Mouse (Mus musculus) E14TG2a.4 (cell line): Measurements from ENCODE around the gene Ubash3b.

Experiments used
- H3K27me3 ChIP-seq: 2 replicates; pipeline ENCODE4 v1.6.1; 2014; ENCODE audit warnings: low read length, control low read depth; ENCODE audit not compliant: insufficient read depth
- H3K36me3 ChIP-seq: 2 replicates; pipeline ENCODE4 v1.6.1; 2014; ENCODE audit warnings: low read length, control low read depth; ENCODE audit not compliant: insufficient read depth
- H3K4me1 ChIP-seq: replicated peaks from 2 replicates; pipeline ENCODE4 v1.6.1; 2014; ENCODE audit warnings: low read depth, low read length, control low read depth
- H3K4me3 ChIP-seq: replicated peaks from 2 replicates; pipeline ENCODE4 v1.5.1; 2014; ENCODE audit warnings: mild to moderate bottlenecking, low read length
- H3K9me3 ChIP-seq: 2 replicates; pipeline ENCODE4 v1.6.1; 2014; ENCODE audit warnings: low read length, control low read depth
- CTCF ChIP-seq: conservative IDR thresholded peaks from 2 replicates; pipeline ENCODE4 v1.5.1; 2014; ENCODE audit warnings: low read length
- NANOG ChIP-seq: IDR thresholded peaks from 2 replicates; pipeline ENCODE4 v1.6.1; 2014; ENCODE audit warnings: borderline replicate concordance, low read length, mixed read lengths
- POU5F1 ChIP-seq: IDR thresholded peaks from 2 replicates; pipeline ENCODE4 v1.6.1; 2014; ENCODE audit warnings: low read length, borderline replicate concordance

Gene Ubash3b

GRCm38 (mm10) chr9:41161413-41161812 is at the start of gene Ubash3b:
Gene Ubash3b, minus strand, starts transcription at chr9:41161697.
- H3K4me1 ChIP-seq: peaks cover 9% of the 10 kb centered on the region
- peaks cover 47% of the 10 kb centered on the region for H3K27me3 ChIP-seq
- no peaks in the 10 kb centered on the region for H3K9me3 ChIP-seq
- no peaks in the 10 kb centered on the region for H3K36me3 ChIP-seq
- no peak for TF ChIP-seq NANOG
- TF ChIP-seq CTCF: no peak
- no peak for TF ChIP-seq POU5F1
- H3K4me3 ChIP-seq: no peak within 1 kb of the TSS

- Histone ChIP-seq H3K4me1 (peaks cover 23% of the 10 kb centered on the region), H3K4me3 (peak overlapping the region; percentile 73), H3K9me3 (no peaks in the 10 kb centered on the region), H3K36me3 (no peaks in the 10 kb centered on the region), H3K27me3 (no peaks in the 10 kb centered on the region)
- TF ChIP-seq NANOG: no peak
- peak; percentile 48 for TF ChIP-seq CTCF
These were observed 45.9 kb upstream of the Ubash3b start for GRCm38 (mm10) chr9:41207130-41208104.

- Histone ChIP-seq H3K36me3 (no peaks in the 10 kb centered on the region), H3K4me1 (peaks cover 17% of the 10 kb centered on the region), H3K9me3 (no peaks in the 10 kb centered on the region), H3K4me3 (no peak overlapping the region), H3K27me3 (no peaks in the 10 kb centered on the region)
- TF ChIP-seq NANOG (no peak), POU5F1 (no peak), CTCF (no peak)
These were observed 45.2 kb upstream of the Ubash3b start for GRCm38 (mm10) chr9:41206717-41207116.

- no peak overlapping the region for H3K4me3 ChIP-seq
- TF ChIP-seq NANOG (no peak), CTCF (peak; percentile 14; the same call in 1 of the 2 replicates)
- no peaks in the 10 kb centered on the region for H3K9me3 ChIP-seq
- no peaks in the 10 kb centered on the region for H3K27me3 ChIP-seq
- H3K4me1 ChIP-seq: peaks cover 14% of the 10 kb centered on the region
- no peaks in the 10 kb centered on the region for H3K36me3 ChIP-seq
These were observed 43.8 kb upstream of the Ubash3b start for GRCm38 (mm10) chr9:41205267-41205666.

DNA sequence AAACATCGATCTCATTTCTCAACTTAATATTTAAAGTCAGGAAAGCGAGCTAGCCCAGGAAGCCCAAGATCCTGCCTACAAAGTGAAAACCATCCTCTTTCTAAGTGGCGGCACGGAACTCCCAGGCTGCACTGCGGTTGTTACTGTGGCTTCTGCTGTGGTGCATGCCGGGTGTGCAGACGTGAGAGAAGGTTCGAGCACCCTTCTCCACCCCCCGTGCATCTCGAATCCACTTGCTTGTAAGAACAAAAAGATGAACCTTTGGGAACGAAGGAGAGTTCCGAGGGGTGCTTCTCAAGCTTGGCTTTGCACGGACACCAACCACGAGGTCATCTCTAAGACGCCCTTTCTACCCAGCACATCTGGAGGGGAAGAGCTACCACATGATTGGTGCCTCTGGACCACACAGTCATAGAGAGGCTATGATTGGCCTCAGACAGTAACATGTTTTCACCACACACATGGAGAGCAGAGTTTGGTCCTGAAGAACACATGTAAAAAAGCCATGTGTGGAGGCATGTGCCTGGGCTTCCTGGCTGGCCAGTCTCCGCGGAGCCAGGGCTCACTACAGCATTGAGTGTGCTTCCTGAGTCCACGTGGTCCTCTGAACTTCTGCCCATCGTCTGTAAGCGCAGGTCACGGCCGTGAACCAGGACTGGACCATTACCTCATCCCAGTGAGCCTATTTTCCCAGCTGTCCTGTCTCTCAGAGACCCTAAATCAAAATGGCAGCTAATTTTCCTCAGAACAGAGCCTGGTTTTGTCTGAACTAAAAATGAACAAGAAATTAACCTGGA is 38.2 kb upstream of the Ubash3b start:
- H3K27me3 ChIP-seq: no peaks in the 10 kb centered on the region
- no peaks in the 10 kb centered on the region for H3K9me3 ChIP-seq
- TF ChIP-seq POU5F1: no peak
- TF ChIP-seq NANOG: no peak
- TF ChIP-seq CTCF: no peak
- H3K4me1 ChIP-seq: no peaks in the 10 kb centered on the region
- H3K36me3 ChIP-seq: no peaks in the 10 kb centered on the region
- no peak overlapping the region for H3K4me3 ChIP-seq

DNA sequence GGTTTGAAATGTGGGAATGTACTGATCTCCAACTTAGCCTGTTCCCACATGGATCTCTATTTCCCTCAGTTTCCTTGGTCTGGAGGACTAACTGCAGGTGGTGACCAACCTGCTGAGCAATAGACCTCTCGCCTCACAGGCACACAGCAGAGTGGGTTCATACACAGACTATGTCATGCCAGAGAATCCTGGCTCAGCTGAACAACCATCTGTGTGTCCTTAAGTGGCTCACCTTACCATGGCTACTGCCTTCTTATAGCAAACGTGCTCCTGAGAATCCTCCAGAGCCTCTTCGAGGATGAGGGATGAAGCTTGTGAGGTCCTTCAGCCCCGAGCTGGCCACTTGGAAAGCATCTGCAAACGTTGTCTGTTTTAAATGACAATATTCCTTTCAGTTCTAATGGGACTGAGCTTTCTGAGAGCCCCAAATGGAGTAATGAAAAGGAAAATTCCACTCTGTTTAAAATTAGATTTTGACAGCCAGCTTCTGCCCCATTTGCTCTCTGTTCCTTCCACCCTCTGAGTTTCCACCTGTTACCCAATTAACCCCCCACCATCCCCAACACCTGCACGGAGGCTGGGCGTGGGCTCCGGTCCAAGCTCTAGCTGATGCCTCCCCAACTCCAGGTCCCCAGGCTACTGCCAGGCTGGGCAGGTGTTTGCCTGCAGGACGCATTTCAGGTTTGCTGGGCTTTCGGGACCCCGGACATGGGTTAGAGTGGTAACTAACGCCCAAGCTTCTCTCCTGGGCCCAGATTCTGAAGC is 37.2 kb upstream of the Ubash3b start:
- no peaks in the 10 kb centered on the region for H3K9me3 ChIP-seq
- no peaks in the 10 kb centered on the region for H3K36me3 ChIP-seq
- no peak overlapping the region for H3K4me3 ChIP-seq
- no peaks in the 10 kb centered on the region for H3K4me1 ChIP-seq
- TF ChIP-seq CTCF: no peak
- TF ChIP-seq NANOG: no peak
- TF ChIP-seq POU5F1: no peak
- H3K27me3 ChIP-seq: no peaks in the 10 kb centered on the region

DNA sequence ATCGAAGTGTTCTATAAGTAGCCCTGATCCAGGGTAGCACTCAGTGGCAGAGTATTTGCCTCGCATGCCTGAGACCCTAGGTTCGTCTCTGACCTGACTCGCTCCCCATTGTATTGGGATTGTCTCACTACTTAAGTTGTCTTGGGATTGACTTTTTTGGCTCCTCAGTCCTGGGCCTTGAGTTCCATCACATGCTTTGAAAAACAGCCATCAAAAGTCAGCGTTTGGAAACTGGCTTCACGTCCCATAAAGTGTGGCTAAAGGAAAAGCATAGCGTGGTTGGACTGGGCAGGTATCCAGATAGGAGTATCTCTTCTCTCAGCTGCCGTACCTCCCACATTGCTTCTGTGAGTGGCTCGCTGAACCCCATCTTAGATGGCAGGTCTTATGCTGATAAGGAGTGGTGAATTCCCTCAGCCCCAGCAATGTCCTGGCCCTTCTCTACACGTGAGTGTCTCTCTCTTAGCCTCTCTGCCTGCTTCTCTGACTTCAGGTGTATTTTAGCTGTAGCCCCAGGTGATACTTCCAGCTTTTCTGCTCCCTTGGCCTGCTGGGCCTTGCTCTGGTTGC is 34.3 kb upstream of the Ubash3b start:
- no peaks in the 10 kb centered on the region for H3K36me3 ChIP-seq
- no peak for TF ChIP-seq CTCF
- TF ChIP-seq NANOG: no peak
- TF ChIP-seq POU5F1: no peak
- H3K9me3 ChIP-seq: no peaks in the 10 kb centered on the region
- no peaks in the 10 kb centered on the region for H3K27me3 ChIP-seq
- no peaks in the 10 kb centered on the region for H3K4me1 ChIP-seq
- no peak overlapping the region for H3K4me3 ChIP-seq

DNA sequence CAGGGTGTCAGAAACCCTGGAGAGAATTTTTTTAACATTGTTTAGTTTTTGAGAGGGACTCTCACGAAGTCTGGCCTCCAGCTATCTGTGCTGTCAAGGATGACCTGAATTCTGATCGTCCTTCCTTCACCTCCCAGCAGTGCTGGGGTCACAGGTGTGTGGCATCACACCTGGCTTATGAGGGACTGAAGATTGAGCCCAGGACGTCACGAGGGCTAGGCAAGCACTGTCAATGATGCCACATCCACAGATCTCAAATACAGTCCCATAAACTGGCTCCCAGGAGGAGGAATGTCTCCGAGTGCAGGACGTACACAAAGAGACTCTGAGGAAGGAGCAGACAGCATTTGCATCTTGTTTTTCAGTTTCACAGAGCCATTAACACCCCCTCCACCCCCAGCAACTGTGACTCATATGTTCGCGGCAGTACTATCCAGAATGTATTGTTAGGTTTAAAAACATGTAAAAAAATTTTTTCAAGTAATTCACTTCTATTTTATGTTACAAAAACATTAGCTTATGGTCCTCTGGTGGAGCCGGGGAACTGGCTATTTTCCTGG is 30.2 kb upstream of the Ubash3b start:
- no peaks in the 10 kb centered on the region for H3K36me3 ChIP-seq
- H3K9me3 ChIP-seq: no peaks in the 10 kb centered on the region
- no peaks in the 10 kb centered on the region for H3K4me1 ChIP-seq
- no peak overlapping the region for H3K4me3 ChIP-seq
- H3K27me3 ChIP-seq: no peaks in the 10 kb centered on the region
- no peak for TF ChIP-seq NANOG
- TF ChIP-seq POU5F1: no peak
- TF ChIP-seq CTCF: no peak
